Mouse (Mus musculus): ENCODE results near the gene Cyp4v3.

Cyp4v3 gene

GRCm38 (mm10) chr8:45320930-45321329, 12.1 kb downstream of the Cyp4v3 start:
- DNase-seq (ENCODE audit: low spot score in 2 of 2), result no peak

- DNase-seq (ENCODE audit: low spot score in 2 of 2), result no peak
Measured at GRCm38 (mm10) chr8:45310967-45311366, 22.0 kb downstream of the Cyp4v3 start.

- DNase-seq (ENCODE audit: low spot score in 2 of 2), result no peak
Measured at GRCm38 (mm10) chr8:45308366-45308765, 24.6 kb downstream of the Cyp4v3 start, which contains the start of gene Gm45753. Gm45753 (minus strand) TSS chr8:45308466.

- no peak for DNase-seq (ENCODE audit: low spot score in 2 of 2)
Measured at GRCm38 (mm10) chr8:45305479-45305878, 27.5 kb downstream of the Cyp4v3 start.

GRCm38 (mm10) chr8:45304354-45304753, 28.7 kb downstream of the Cyp4v3 start:
- DNase-seq (ENCODE audit: low spot score in 2 of 2), result no peak

- DNase-seq (ENCODE audit: low spot score in 2 of 2), result no peak
Measured at GRCm38 (mm10) chr8:45302390-45302789, 30.6 kb downstream of the Cyp4v3 start.

GRCm38 (mm10) chr8:45295276-45295675, 37.7 kb downstream of the Cyp4v3 start:
- no peak for DNase-seq (ENCODE audit: low spot score in 2 of 2)

GRCm38 (mm10) chr8:45294687-45295086, 38.3 kb downstream of the Cyp4v3 start, which contains the start of gene Klkb1:
Klkb1 (minus strand) TSS chr8:45294859.
- no peak for DNase-seq (ENCODE audit: low spot score in 2 of 2)

- DNase-seq (ENCODE audit: low spot score in 2 of 2), result peak; percentile 53 to 70
Measured at GRCm38 (mm10) chr8:45291790-45292189, 41.2 kb downstream of the Cyp4v3 start.

GRCm38 (mm10) chr8:45281630-45282029, 51.4 kb downstream of the Cyp4v3 start:
- DNase-seq (ENCODE audit: low spot score in 2 of 2), result no peak

GRCm38 (mm10) chr8:45277453-45277852, 55.6 kb downstream of the Cyp4v3 start:
- no peak for DNase-seq (ENCODE audit: low spot score in 2 of 2)

GRCm38 (mm10) chr8:45274317-45274716, 58.7 kb downstream of the Cyp4v3 start:
- DNase-seq (ENCODE audit: low spot score in 2 of 2), result no peak

GRCm38 (mm10) chr8:45269056-45269455, 64.0 kb downstream of the Cyp4v3 start:
- DNase-seq (ENCODE audit: low spot score in 2 of 2), result no peak

- no peak for DNase-seq (ENCODE audit: low spot score in 2 of 2)
Measured at GRCm38 (mm10) chr8:45268485-45268884, 64.5 kb downstream of the Cyp4v3 start.

GRCm38 (mm10) chr8:45267611-45268391, 65.2 kb downstream of the Cyp4v3 start:
- peak in 1 of 2 experiments; percentile 31 for DNase-seq (ENCODE audit: low spot score in 2 of 2)

- no peak for DNase-seq (ENCODE audit: low spot score in 2 of 2)
Measured at GRCm38 (mm10) chr8:45266993-45267392, 66.0 kb downstream of the Cyp4v3 start.

- no peak for DNase-seq (ENCODE audit: low spot score in 2 of 2)
Measured at GRCm38 (mm10) chr8:45264918-45265317, 68.1 kb downstream of the Cyp4v3 start.

- DNase-seq (ENCODE audit: low spot score in 2 of 2), result no peak
Measured at GRCm38 (mm10) chr8:45262851-45263250, 70.2 kb downstream of the Cyp4v3 start.

GRCm38 (mm10) chr8:45261920-45262319, 71.1 kb downstream of the Cyp4v3 start, which contains the start of gene F11:
F11 (minus strand) TSS chr8:45262031.
- no peak for DNase-seq (ENCODE audit: low spot score in 2 of 2)

- no peak for DNase-seq (ENCODE audit: low spot score in 2 of 2)
Measured at GRCm38 (mm10) chr8:45258421-45258820, 74.6 kb downstream of the Cyp4v3 start.

GRCm38 (mm10) chr8:45255040-45255439, 78.0 kb downstream of the Cyp4v3 start:
- DNase-seq (ENCODE audit: low spot score in 2 of 2), result no peak

Data from right cerebral cortex, postnatal 10 days (tissue).